Mouse (Mus musculus): ENCODE measurements around the gene Il5ra.

Il5ra gene

GRCm38 (mm10) chr6:106748887-106749388 is at the start of gene Il5ra:
TSS of gene Il5ra (minus strand) at chr6:106749037.
- no peak for DNase-seq (ENCODE audit: low read depth, low spot score)

GRCm38 (mm10) chr6:106794094-106794814 is 45.4 kb upstream of the Il5ra start:
- DNase-seq (ENCODE audit: low read depth, low spot score): no peak

- no peak for DNase-seq (ENCODE audit: low read depth, low spot score)
Measured at GRCm38 (mm10) chr6:106793621-106794020, 44.8 kb upstream of the Il5ra start.

GRCm38 (mm10) chr6:106793088-106793487 is 44.3 kb upstream of the Il5ra start:
- DNase-seq (ENCODE audit: low read depth, low spot score): no peak

- DNase-seq (ENCODE audit: low read depth, low spot score): no peak
Measured at GRCm38 (mm10) chr6:106792486-106792885, 43.6 kb upstream of the Il5ra start.

- no peak for DNase-seq (ENCODE audit: low read depth, low spot score)
Measured at GRCm38 (mm10) chr6:106791429-106791828, 42.6 kb upstream of the Il5ra start.

- no peak for DNase-seq (ENCODE audit: low read depth, low spot score)
Measured at GRCm38 (mm10) chr6:106787138-106787537, 38.3 kb upstream of the Il5ra start.

GRCm38 (mm10) chr6:106770046-106770445 is 21.2 kb upstream of the Il5ra start:
- no peak for DNase-seq (ENCODE audit: low read depth, low spot score)

GRCm38 (mm10) chr6:106769290-106769866 is 20.5 kb upstream of the Il5ra start:
- DNase-seq (ENCODE audit: low read depth, low spot score): peak; percentile 56

GRCm38 (mm10) chr6:106768640-106769289 is 19.9 kb upstream of the Il5ra start, which contains the start of gene Trnt1:
TSS of gene Trnt1 (plus strand) at chr6:106769120.
- peak; percentile 98 for DNase-seq (ENCODE audit: low read depth, low spot score)

GRCm38 (mm10) chr6:106766774-106767173 is 17.9 kb upstream of the Il5ra start:
- DNase-seq (ENCODE audit: low read depth, low spot score): no peak

- DNase-seq (ENCODE audit: low read depth, low spot score): no peak
Measured at GRCm38 (mm10) chr6:106765892-106766291, 17.1 kb upstream of the Il5ra start.

GRCm38 (mm10) chr6:106761486-106761885 is 12.6 kb upstream of the Il5ra start:
- DNase-seq (ENCODE audit: low read depth, low spot score): no peak

GRCm38 (mm10) chr6:106760473-106761218 is 11.8 kb upstream of the Il5ra start:
- DNase-seq (ENCODE audit: low read depth, low spot score): no peak

GRCm38 (mm10) chr6:106758299-106758698 is 9.5 kb upstream of the Il5ra start:
- no peak for DNase-seq (ENCODE audit: low read depth, low spot score)

- DNase-seq (ENCODE audit: low read depth, low spot score): no peak
Measured at GRCm38 (mm10) chr6:106750291-106750690, 1.5 kb upstream of the Il5ra start.

GRCm38 (mm10) chr6:106747804-106748203 is 1.0 kb downstream of the Il5ra start:
- no peak for DNase-seq (ENCODE audit: low read depth, low spot score)

- no peak for DNase-seq (ENCODE audit: low read depth, low spot score)
Measured at GRCm38 (mm10) chr6:106747251-106747650, 1.6 kb downstream of the Il5ra start.

- DNase-seq (ENCODE audit: low read depth, low spot score): no peak
Measured at GRCm38 (mm10) chr6:106745673-106746394, 3.0 kb downstream of the Il5ra start.

GRCm38 (mm10) chr6:106743556-106744233 is 5.1 kb downstream of the Il5ra start:
- DNase-seq (ENCODE audit: low read depth, low spot score): no peak

All from ES-CJ7 (cell line).